Mouse (Mus musculus): ENCODE measurements around the gene Lrrc4b. TPM values are rescaled to one million over a fixed set of nuclear protein-coding genes. Genes with fewer than 3 reads are reported as not detected.
A peak's percentile ranks its signal among the peaks of the same experiment; 100 is the strongest.

Gene Lrrc4b
- total RNA-seq, 2 experiments from 2014 or later: 50.2 to 51.9 TPM

DNA sequence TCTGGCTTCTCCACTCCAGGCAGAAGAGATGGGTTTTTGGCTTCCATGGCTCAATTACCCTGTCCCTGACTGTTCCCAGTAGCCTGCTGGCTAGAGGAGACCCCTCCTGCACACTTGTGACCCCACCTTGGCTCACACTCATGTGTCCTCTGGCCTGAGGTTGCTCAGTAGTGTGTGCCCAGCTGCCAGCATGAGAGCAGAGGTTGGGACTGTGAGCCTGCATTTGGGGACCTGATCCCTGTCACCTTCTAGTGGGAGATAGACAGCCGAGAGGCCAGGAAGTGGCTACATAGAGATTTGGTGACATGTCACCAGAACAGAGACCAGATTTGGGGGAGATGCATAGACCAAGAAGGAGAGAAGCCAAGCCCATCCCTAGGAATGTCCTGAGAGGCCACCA lies 8.4 kb downstream of the Lrrc4b start:
- no peak for DNase-seq

- DNase-seq: no peak
Observed at GRCm38 (mm10) chr7:44437933-44438332, 9.1 kb downstream of the Lrrc4b start.

DNA sequence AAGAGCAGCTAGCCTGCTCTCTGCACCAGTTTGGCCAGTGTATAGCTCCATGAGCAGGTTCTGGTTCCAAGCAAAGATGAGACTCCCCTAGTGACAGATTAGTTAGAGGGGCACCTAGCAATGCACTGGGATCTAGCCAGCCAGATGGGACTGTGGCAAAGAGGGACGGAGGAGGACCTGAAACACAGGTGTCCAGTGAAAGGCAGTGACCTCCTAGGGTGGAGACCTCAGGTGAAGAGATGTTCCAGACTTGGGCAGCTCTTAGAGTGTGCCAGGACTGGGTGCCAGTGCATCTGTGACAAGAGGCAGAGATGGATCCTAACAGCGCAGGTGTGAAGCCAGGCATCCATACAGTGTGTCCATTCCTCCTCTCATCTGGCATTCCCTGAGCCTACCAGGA lies 10.9 kb downstream of the Lrrc4b start:
- no peak for DNase-seq

DNA sequence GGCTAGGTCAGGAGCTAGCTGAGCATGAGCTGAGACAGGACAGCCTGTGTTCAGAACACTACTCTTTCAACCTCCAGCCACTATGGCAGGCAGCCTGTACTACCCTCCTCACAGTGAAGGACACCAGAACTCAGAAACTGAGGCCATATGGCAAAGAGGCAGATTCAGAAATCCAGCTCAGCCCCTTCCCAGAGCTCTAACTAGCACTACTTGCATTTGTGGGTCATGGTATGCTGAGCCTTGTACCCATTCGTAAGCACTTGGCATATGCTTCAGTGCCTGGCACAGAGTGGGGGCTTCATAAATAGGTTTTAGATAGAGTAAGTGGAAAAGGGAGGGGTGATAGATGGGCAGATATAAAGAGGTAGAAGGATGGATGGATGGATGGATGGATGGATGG lies 11.7 kb downstream of the Lrrc4b start:
- no peak for DNase-seq

DNA sequence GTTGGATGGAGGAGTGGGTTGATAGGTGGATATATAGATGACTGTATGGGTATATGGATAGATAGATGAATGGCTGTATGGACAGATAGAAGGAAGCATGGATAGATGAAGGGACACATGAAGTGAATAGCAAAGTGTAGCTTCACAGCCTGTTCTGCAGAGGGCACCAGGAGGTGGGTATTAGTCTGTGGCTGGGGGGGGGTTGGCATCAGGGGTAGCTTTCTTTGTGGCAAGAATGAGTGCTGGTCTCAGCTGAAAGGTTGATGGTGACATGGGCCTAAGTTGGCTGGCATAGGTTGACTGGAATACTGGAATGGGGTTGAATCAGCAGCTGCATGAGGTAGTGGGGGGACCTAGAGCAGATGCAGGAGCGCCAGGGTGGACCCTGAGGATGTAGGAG lies 12.4 kb downstream of the Lrrc4b start:
- DNase-seq: no peak

GRCm38 (mm10) chr7:44441648-44442109 lies 12.9 kb downstream of the Lrrc4b start:
- DNase-seq: peak; percentile 35

DNA sequence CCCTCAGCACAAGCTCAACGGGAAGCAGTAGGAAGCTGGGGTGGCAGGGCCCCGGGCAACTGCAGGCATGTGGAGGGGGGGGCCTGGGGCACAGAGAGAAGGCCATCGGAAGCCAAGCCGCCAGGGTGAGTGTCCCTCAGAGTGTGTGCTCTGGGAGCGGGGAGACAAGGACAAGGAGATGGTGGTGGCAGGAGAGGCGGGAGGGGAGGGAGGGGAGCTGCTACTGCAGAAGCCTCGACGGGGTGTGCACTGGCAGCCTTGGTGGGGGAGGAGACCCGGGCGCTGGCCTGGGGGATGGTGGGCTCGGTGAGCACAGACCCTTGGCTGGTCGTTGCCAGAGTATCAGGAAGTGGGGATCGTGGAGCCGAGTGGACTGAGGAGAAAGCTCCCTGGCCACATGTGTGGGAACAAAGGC lies 13.6 kb downstream of the Lrrc4b start:
- no peak for DNase-seq

- DNase-seq: peak; percentile 38
Observed at GRCm38 (mm10) chr7:44443268-44444173, 14.7 kb downstream of the Lrrc4b start.

GRCm38 (mm10) chr7:44444886-44445527 lies 16.2 kb downstream of the Lrrc4b start:
- DNase-seq: no peak

DNA sequence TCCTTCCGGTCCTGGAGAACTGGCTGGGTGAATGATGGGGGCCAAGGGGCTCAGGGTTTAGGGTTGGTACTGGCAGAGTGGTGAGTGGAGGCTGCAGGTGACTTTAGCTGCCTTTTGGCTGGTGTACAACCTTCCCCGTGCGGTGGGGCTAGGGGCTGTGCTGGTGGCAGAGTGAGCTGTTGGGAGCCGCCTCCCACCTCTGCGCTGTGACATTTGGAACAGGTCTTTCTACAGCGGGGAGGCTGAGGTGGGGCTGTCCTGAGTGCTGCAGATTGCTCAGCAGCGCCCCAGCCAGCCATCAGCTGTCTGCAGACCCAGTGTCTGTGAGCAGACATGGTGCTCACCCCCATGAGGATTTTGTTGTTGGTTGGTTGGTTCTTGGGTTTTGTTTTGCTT lies 16.7 kb downstream of the Lrrc4b start:
- DNase-seq: no peak

- DNase-seq: peak; percentile 34
Observed at GRCm38 (mm10) chr7:44446070-44446855, 17.4 kb downstream of the Lrrc4b start.

DNA sequence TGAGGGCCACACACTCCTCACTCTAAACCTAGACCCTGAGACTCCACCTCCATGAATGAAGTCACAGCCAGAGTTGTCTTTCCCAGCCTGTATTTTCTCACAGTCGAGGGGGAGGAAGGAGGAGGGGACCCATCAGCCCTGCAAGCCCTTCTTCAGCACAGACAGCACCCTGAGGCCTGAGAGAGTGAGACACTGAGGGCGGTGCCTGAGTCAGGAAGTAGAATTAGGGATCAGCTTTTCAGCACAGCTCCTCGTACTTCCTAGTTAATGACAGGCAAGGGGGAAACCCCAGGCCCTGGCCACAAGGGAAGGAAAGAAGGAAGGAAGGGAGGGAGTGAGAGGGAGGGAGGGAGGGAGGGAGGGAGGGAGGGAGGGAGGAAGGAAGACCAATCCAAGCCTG lies 24.4 kb downstream of the Lrrc4b start:
- DNase-seq: no peak

DNA sequence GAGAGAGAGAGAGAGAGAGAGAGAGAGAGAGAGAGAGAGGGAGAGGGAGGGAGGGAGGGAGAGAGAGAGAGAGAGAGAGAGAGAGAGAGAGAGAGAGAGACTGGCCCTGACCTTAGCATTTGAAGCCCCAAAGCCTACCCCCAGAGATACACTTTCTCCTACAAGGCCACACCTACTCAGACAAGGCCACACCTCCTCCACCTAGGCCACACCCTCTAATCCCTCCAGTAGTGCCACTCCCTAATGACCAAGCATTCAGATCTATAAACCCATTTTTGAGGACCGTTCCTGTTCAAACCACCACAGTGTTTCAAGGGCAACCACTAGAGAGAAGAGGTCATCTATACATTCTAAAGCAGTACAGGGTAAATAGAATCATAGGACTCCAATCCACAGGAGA lies 27.5 kb downstream of the Lrrc4b start:
- DNase-seq: no peak

- DNase-seq: no peak
Observed at GRCm38 (mm10) chr7:44460067-44460466, 31.2 kb downstream of the Lrrc4b start.

GRCm38 (mm10) chr7:44460767-44461502 lies 32.1 kb downstream of the Lrrc4b start:
- no peak for DNase-seq

DNA sequence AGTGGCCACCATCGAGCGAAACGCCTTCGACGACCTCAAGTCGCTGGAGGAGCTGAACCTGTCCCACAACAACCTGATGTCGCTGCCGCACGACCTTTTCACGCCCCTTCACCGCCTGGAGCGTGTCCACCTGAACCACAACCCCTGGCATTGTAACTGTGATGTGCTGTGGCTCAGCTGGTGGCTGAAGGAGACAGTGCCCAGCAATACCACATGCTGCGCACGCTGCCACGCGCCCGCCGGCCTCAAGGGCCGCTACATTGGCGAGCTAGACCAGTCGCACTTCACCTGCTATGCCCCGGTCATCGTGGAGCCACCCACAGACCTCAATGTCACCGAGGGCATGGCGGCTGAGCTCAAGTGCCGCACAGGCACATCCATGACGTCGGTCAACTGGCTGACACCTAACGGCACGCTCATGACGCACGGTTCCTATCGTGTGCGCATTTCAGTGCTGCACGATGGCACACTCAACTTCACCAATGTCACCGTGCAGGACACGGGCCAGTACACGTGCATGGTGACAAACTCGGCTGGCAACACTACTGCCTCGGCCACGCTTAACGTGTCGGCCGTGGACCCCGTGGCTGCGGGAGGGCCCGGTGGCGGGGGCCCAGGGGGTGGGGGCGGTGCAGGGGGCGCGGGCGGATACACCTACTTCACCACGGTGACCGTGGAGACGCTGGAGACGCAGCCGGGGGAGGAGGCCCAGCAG lies 32.8 kb downstream of the Lrrc4b start:
- no peak for DNase-seq

- DNase-seq: peak; percentile 62
Observed at GRCm38 (mm10) chr7:44462218-44463055, 33.6 kb downstream of the Lrrc4b start.

DNA sequence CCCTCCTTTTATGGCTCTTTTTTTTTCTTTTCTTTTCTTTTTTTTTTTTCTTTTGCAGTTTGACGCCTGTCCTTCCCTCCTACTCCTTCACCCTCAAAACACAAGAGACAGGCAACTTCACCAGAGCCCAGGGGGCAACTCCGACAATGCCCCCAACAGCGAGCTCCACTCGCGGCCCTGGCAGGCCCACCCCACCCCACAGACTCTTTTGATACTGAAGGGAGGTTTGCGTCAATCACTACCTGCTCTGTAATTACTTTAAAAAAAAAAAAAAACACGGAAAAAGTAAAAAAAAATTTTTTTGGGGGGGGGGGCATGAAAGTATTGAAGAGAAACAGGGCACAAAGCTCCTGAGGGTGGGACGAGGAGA lies 34.2 kb downstream of the Lrrc4b start:
- DNase-seq: no peak

DNA sequence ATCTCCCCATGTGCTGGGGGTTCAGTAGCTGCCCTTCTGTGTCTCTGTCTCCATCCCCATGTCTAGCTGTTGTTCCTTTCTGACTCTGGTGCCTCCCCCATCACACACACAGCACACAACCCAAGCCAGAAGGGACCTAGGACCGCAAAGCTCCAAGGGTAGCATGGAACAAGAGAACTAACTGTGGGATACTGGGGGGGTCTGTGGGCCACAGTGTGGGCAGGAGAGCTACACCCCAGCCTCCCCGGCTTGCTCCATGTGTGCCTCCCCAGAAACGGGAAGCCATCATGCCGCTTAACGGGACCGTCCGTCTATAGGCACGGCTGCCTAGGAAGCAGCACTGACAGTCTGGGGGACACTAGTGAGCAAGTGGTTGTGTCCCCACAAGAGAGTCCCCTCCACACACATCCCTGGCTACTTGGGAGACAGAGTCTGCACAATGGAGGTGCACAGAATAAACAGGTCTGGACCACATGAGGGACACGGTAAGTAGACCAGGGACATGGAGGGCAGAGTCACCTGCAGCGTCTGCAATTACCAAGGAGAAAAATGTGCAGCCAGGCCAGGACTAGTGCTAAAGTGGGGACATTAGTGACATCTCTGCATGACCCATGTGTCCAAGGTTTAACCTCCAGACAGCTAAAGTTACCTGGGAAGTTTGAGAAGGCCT lies 34.9 kb downstream of the Lrrc4b start:
- no peak for DNase-seq

GRCm38 (mm10) chr7:44464511-44464910 lies 35.7 kb downstream of the Lrrc4b start:
- no peak for DNase-seq
